Mouse (Mus musculus): ENCODE data around the gene Acads.
"Not testable (repeated sequence)": the region's sequence is repeated elsewhere in the genome, so short reads cannot be mapped to it uniquely, and the experiment has no call there.

The Acads gene

GRCm38 (mm10) chr5:115118961-115119570 lies at the start of gene Acads:
Gene Acads (minus strand): TSS chr5:115119346.
- peak; percentile 88 for DNase-seq (ENCODE audit: low read depth, low spot score)

DNA sequence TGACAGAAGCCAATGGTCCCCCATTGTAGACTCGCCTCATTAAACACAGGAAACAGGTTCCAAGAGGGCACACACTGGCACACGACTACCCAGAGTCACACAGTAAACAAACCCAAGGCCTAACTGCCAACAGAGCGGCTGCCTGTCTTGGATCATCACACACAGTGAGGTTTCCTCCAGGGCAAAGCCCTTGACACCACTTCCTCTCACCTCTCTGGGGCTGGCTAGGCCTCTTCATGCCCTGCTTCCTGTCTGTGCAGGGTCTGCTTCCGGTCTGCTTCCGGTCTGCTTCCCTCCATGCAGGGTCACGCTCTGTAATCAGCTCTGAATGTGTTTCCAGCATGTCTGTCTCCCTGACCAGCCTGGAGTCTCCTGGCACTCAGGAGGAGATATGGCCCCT lies 48.2 kb upstream of the Acads start:
- DNase-seq (ENCODE audit: low read depth, low spot score) = peak; percentile 79

DNA sequence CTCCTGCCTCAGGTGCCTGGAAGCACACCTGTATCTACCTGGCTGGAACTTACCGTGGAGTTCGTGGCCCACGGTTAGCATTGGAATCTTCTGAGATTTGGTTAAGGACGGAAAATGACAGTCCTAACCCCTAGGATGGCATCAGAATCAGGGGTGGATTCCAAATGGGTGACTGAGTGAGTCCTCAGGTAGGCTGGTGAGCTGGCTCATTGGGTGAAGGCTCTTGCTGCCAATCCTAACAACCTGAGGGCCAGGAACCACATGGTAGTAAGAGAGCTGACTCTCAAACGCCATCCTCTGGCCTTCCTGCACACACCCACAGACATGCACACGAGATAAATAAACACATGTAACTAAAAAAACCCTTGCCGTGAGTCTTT lies 47.7 kb upstream of the Acads start:
- DNase-seq (ENCODE audit: low read depth, low spot score) = no peak

DNA sequence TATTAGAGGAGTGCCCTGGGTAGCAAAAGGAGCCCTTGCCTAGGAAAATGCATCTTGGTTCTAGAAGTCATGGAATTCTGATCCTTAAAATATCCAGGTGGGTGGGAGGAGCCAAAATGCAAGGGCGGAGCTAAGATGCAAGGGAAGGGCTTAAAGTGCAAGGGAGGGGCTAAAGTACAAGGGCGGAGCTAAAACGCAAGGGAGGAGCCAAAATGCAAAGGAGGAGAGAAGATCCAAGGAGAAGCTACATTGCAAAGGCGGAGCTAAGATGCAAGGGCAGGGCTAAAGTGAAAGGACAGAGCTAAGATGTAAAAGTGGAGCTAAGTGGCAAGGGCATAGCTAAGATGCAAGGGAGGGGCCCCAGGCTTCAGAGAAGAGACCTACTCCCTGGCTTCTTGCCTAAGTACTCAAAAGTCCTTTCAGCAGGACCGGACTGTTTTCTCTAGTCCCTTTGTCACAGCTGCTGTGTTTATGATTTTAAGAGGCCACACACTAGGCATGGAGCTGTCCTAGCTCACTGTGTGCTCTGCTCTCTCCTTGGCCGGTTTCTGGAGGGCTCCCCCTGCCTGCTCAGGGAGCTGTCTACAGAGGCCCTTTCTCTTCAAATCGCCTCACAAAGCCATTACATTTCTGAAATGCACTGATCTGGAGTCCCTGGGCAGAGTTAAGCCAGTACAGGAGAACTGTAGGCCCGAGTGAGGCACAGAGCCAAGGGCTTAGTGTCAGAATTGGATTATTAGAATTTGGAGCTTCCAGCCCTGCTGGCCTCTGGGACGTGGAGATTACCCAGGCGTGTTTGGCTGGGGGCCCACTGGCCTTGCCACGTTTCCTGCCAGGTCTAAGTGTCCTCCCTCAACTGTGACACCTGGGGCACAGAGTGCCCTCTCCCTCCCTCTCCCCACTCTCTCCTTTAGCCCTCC lies 47.0 kb upstream of the Acads start:
- peak; percentile 23 for DNase-seq (ENCODE audit: low read depth, low spot score)

GRCm38 (mm10) chr5:115165351-115165750 lies 46.2 kb upstream of the Acads start:
- peak; percentile 28 for DNase-seq (ENCODE audit: low read depth, low spot score)

DNA sequence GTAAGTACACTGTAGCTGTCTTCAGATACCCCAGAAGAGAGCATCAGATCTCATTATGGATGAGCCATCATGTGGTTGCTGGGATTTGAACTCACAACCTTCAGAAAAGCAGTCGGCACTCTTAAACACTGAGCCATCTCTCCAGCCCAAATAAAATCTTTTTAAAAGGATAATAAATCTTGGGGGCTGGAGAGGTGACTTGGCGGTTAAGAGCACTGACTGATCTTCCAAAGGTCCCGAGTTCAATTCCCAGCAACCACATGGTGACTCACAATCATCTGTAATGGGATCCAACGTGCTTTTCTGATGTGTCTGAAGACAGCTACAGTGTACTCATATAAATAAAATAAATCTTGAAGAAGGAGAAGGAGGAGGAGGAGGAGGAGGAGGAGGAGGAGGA lies 45.3 kb upstream of the Acads start:
- not testable (repeated sequence) for DNase-seq (ENCODE audit: low read depth, low spot score)

GRCm38 (mm10) chr5:115163563-115163962 lies 44.4 kb upstream of the Acads start:
- DNase-seq (ENCODE audit: low read depth, low spot score) = peak; percentile 64

GRCm38 (mm10) chr5:115161940-115162279 lies 42.8 kb upstream of the Acads start:
- DNase-seq (ENCODE audit: low read depth, low spot score) = not testable (repeated sequence)

- DNase-seq (ENCODE audit: low read depth, low spot score) = peak; percentile 51
These were observed 42.2 kb upstream of the Acads start for GRCm38 (mm10) chr5:115161064-115161939.

- DNase-seq (ENCODE audit: low read depth, low spot score) = peak; percentile 28
These were observed 41.5 kb upstream of the Acads start for GRCm38 (mm10) chr5:115160655-115161054.

DNA sequence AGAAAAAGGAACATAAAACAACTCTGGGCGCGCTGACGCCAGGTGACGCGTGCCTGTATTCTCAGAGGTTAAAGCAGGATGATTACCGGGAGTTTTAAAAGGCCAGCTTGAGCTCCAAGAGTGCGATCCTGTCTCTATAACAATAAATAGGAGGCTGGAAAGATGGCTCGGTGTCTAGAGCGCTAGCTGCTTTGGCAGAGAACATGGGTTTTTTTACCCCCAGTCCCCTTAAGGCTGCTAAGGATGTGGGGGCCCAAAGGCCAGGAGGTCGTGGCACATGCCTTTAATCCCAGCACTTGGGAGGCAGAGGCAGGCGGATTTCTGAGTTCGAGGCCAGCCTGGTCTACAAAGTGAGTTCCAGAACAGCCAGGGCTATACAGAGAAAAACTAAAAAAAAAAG lies 40.0 kb upstream of the Acads start:
- no peak for DNase-seq (ENCODE audit: low read depth, low spot score)

DNA sequence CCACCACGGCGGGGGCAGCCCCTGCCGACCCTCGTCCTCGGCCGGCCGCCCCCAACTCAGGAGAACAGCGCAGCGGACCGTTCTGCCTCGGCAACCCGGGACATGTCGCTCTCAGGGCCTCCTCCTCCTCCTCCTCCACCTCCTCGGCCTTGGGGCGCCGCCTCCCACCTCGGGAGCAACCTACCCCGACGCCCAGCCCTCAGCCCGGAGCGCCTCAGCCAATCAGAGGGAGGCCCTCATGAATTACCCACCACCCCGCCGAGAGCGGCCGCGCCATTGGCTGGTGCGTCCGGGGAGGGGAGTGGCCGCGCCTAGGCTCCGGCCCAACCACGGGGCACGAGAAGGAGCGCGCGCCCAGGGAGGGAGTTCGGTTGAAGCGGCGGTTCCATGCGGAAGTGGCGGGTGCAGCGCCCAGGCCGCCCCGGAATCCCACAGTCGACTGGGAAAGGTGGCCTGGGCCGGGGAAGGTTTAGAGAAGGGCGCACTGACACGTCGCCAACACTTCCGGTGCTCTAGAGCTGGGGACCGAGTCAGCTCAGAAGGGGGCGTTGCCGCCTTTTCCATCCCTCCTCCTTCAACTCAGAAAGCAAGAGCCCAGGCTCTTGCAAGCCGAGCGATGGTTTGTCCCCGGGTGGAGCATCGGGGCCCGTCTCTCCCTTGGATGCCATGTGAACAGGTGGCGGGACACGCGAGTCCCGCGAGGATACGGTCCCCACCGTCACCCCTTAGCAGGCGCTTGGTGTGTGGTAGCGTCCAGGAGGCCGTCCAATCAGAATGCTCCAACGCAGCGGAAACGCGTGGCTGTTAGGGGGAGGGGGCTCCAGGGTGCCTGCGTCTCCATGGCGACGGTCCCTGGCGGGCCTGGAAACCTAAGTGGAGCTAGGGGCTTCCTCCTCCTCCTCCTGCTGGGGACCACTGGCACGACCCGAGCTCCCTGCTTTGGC lies 39.2 kb upstream of the Acads start, which contains the start of gene Mlec:
Gene Mlec (minus strand): TSS at position 140 of the 944 bp plus-strand sequence.
- peak; percentile 99 for DNase-seq (ENCODE audit: low read depth, low spot score)

GRCm38 (mm10) chr5:115156933-115157589 lies 37.9 kb upstream of the Acads start:
- DNase-seq (ENCODE audit: low read depth, low spot score) = peak; percentile 64

DNA sequence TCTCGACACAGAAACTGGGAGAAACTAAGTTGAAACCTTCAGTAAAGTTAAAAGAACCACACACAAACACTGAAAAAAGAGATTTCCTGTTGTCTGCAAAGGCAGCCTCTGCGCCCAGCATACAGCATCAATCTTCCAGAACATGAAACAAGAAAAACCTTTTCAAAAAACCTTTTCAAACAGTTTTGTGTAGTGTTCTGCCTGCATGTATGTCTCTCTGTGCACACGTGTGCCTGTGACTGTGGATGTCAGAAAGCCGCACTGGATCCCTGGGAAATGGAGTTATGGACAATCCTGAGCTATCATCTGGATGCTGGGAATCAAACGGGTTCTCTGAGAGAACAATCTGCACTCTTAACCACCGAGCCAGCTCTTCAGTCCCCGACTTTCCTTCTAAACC lies 37.3 kb upstream of the Acads start:
- DNase-seq (ENCODE audit: low read depth, low spot score) = peak; percentile 57

DNA sequence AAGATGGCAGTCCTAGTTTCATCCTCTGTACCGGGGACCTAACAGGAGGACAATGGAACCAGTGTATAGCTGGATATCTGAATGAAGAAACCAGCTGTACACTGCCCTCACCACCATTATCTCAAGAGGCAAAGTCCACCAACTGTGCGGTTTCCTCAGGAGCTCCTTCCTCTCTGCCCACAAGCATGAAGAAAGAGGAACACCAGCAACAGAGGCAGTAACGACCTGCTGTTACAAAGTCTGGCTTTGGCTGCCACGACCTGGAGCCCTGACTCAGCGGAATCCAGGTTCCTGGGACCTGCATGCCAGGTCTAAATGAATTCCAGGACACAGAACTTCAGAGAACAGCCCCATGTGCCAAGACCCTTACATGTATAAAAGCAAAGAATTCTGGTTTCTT lies 36.7 kb upstream of the Acads start:
- DNase-seq (ENCODE audit: low read depth, low spot score) = peak; percentile 40

DNA sequence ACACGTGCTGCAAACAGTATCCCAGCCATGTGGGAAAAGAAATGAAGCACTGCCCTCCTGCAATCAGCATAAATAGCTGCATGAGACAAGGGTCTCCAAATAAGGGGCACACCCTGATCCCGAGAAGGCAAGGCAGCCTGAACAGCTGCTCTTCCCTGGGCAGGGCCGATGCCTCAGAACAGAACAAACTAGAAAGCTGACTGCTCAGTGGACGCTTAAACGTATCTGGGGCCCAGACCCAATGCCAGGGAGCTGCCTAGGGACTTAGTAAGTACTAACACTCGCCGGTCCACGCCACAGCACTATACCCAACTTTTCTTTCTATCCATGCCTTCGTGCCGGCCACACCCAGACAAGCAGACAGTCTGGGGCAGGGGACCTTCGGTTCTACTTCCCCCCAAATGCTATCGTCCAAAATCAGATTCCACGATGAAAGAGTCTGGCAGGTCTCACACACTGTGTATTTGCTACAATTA lies 36.0 kb upstream of the Acads start:
- no peak for DNase-seq (ENCODE audit: low read depth, low spot score)

DNA sequence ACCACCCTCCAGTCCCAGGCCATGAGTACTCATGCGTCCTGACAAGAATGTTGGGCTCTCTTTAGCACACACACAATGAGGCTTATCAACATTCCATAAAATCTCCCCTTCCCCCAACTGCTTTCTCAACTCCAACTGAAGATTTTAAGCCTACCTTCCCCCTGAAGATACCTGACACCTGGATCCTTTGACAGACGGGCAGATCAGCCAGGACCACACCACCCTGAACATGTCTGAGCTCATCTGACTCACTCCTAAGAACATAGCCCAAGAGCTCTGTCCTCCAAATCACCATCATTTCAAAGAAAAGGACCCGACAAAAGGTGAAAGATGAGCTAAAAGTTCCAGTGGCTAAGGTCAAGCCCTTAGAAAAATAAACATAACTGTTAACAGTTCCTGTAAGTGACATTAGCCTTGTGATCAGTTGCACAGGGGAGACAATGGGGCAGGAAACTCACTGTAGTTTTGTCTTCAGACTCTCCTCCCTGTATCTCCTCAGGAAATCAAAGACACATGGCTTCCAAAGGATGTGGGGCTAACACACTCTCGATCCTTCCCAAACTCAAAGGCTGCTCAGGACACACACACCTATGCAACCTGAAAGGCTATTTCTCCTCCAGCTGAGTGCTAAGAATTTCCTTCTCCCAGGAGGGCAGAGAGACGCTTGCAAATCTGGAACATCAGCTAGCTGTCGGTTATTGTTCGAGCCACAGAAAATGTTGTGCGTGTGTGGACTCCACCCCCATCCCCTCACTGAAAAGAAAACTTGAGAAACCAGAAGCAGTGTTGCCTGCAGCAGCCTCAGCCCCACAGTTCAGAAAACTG lies 33.2 kb upstream of the Acads start:
- peak; percentile 48 for DNase-seq (ENCODE audit: low read depth, low spot score)

DNA sequence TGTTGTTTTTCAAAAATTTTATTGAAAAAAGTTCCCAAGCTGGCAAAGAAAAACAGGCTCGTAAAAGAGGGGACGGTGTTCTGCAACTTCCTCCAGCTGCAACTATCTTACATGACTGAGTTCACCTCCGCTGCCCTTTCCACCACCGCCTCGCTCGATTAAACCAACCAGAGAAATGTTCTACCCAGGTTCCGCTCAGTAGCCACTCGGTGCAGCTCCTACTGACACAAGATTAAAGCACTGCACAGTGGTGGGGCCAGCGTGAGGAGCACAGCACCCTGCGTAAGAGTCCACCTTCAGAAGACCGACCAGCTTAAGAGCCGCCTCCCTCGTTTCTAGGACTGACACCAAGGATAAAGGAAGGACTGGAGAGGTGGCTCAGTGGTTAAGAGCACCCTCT lies 32.3 kb upstream of the Acads start:
- peak; percentile 21 for DNase-seq (ENCODE audit: low read depth, low spot score)

DNA sequence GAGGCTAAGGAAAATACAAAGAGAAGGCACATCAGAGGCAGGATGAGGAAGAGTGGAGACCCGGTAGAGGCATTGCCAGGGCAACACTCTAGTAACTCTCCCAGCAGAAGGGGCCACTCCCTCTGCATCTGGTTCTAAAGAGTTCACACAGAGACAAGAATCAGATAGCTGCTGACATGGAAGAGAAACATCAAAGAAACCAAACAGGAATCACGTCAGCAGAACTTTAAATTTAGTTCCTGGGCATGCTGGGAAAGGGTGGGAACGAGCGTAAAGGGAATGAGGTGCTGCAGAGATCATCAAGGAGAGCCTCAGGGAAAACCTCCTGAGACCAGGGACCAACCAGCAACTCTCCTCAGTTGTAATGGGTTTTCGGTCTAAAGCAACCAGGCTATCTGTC lies 31.8 kb upstream of the Acads start:
- DNase-seq (ENCODE audit: low read depth, low spot score) = peak; percentile 74

Data from CD4-positive helper T cell, adult 2 months (primary cell).